Mouse (Mus musculus): ENCODE results near the gene Usp53. TPM values are rescaled to one million over a fixed set of nuclear protein-coding genes. Genes with fewer than 3 reads are reported as not detected.

The Usp53 gene
- polyA plus RNA-seq, 1 experiment from 2014 or later: 16.4 TPM

Small RNAs within 50 kb of the gene (microRNA-seq; reads per million reads assigned to microRNA genes)
- gene Gm22066: not detected

Other genes with a start within 250 kb of the Usp53 start
- not detected in 2 replicates for gene Fabp2, start 89.4 kb downstream of the Usp53 start, polyA plus RNA-seq (2014; fragmentation: Nextera tagmentation; extraction: Ambion mirVana)
- gene Gm10959, start 65.2 kb downstream of the Usp53 start, polyA plus RNA-seq (2014; fragmentation: Nextera tagmentation; extraction: Ambion mirVana): not detected in 2 replicates
- gene 1810037I17Rik, start 60.3 kb downstream of the Usp53 start, polyA plus RNA-seq (2014; fragmentation: Nextera tagmentation; extraction: Ambion mirVana): 91.8 and 125 TPM in 2 replicates
- gene Myoz2, start 50.5 kb upstream of the Usp53 start, polyA plus RNA-seq (2014; fragmentation: Nextera tagmentation; extraction: Ambion mirVana): 0.14 TPM in 1 of 2 replicates, not detected in the other

All from kidney, embryonic 14.5 days (tissue).